Mouse (Mus musculus) heart, embryonic 13.5 days (tissue): ENCODE results near the gene A930002H24Rik. TPM values are rescaled to one million over a fixed set of nuclear protein-coding genes. Genes with fewer than 3 reads are reported as not detected.
"Not testable (repeated sequence)": the region's sequence is repeated elsewhere in the genome, so short reads cannot be mapped to it uniquely, and the experiment has no call there.

Experiments used
- ATAC-seq: fragments of 200-750 bp; cut with Nextera tagmentation; 2 replicates; pipeline ENCODE4 v1.8.0; 2017; ENCODE audit warnings: moderate TSS enrichment; ENCODE audit not compliant: insufficient number of reproducible peaks, low FRiP score, low TSS enrichment; ENCODE audit errors: extremely low read depth
- H3K27ac ChIP-seq: fragments of 300-500 bp; sonication (generic); replicated peaks from 2 replicates; pipeline ENCODE4 v1.5.1; 2015; ENCODE audit warnings: moderate library complexity, mild to moderate bottlenecking, inconsistent platforms
- H3K27me3 ChIP-seq: fragments of 300-500 bp; sonication (generic); replicated peaks from 2 replicates; pipeline ENCODE4 v1.6.1; 2015; ENCODE audit warnings: mild to moderate bottlenecking, inconsistent platforms
- H3K36me3 ChIP-seq: fragments of 300-500 bp; sonication (generic); 2 replicates; pipeline ENCODE4 v1.6.1; 2015; ENCODE audit warnings: mild to moderate bottlenecking, inconsistent platforms
- H3K4me1 ChIP-seq: fragments of 300-500 bp; sonication (generic); 2 replicates; pipeline ENCODE4 v1.6.1; 2015; ENCODE audit warnings: inconsistent platforms
- H3K4me2 ChIP-seq: fragments of 300-500 bp; sonication (generic); 2 replicates; pipeline ENCODE4 v1.6.1; 2015; ENCODE audit warnings: inconsistent platforms, mild to moderate bottlenecking, moderate library complexity
- H3K4me3 ChIP-seq: fragments of 300-500 bp; sonication (generic); 2 replicates; pipeline ENCODE4 v1.5.1; 2015; ENCODE audit warnings: moderate library complexity, mild to moderate bottlenecking, inconsistent platforms
- H3K9ac ChIP-seq: fragments of 300-500 bp; sonication (generic); 2 replicates; pipeline ENCODE4 v1.6.1; 2015; ENCODE audit warnings: inconsistent platforms, mild to moderate bottlenecking, moderate library complexity
- H3K9me3 ChIP-seq: fragments of 300-500 bp; sonication (generic); 2 replicates; pipeline ENCODE4 v1.6.1; 2016; ENCODE audit warnings: inconsistent platforms
- WGBS: fragments of 180-500 bp; shearing (Covaris S2); methylation state at CpG from one replicate; pipeline ENCODE4 v1.1.7; 2015; ENCODE audit warnings: mixed read lengths; 5-methylcytosine and 5-hydroxymethylcytosine counted together
- polyA plus RNA-seq: library from polyadenylated mRNA; unstranded; fragments of >200 nt; fragmentation: Nextera tagmentation; extraction: Ambion mirVana; gene quantifications from 2 replicates; pipeline ENCODE4 v1.2.1, GENCODE M21; 2015

Gene A930002H24Rik
- polyA plus RNA-seq, 1 experiment from 2014 or later: 2.0 TPM

DNA sequence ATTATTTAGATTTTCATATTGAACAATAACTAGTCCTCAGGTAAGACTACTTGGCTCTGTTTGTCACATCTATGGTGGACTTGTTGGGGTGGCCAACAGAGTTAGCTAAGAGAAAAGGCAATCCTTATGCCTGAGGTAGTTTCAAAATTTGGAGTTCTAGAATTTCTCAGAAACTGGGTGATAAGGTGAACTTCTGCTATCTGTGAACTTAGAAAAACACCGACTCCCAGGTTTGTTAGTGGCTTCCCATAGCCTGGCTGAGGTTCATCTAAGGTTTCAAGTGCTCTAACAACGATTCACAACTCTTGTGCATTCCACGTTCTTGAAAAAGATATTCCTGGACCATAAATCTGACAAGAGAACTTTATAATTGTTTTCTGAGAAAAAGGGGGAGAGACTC is 1.2 kb downstream of the A930002H24Rik start:
- Histone ChIP-seq H3K4me2 (peak overlapping the region; percentile 95), H3K4me3 (peak overlapping the region; percentile 97), H3K36me3 (no peaks in the 10 kb centered on the region), H3K27ac (no peak overlapping the region), H3K9ac (peak overlapping the region; percentile 88; the same call in 1 of the 2 replicates), H3K4me1 (peaks cover 34% of the 10 kb centered on the region), H3K27me3 (no peaks in the 10 kb centered on the region), H3K9me3 (no peaks in the 10 kb centered on the region)
- 28% methylated on average over 3 of the region's 3 CpGs for WGBS
- ATAC-seq: no peak

DNA sequence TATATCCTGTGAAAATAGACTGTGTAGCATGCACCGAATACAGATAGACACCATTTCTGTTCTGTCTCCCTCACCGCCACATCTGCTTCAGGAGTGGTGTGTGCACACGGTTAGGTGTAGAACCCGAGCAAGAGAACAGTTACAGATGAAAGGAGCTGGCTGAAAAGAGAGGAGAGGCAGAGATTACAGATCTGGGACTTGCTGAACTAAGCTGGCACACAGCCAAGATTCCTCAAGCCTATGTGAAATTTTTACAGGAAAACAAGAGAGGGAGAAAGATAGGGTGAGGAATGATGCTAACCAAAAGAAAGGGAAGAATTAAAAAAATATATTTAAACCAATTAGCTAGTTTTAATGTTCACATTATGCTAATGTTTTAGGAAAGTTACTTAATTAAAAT is 2.6 kb downstream of the A930002H24Rik start:
- 29% methylated on average over 4 of the region's 4 CpGs for WGBS

DNA sequence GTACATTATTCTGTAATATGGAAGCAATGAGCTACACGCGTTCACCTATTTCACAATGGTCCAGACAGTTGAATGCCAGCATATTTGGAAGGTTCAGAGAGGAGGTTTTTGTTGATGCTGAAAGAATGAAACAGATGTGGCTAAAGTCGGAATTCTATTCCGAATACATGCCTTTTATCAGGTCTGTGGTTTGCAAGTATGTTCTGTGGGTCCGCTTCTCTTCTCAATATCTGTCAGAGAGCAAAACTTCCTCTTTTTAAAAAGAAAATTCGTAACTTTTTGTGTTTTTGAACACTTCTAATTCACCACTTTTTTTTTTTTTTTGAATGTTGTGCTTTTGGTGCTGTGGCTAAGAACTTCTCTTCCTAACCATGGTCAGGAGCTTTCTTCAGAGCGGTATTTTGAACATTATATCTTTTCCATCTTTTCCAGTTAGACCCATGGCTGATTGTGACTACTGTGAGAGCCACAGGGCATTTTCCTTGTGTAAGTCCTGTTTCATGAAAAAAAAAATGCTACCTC is 6.5 kb downstream of the A930002H24Rik start:
- no peaks in the 10 kb centered on the region for H3K36me3 ChIP-seq
- H3K9ac ChIP-seq: no peak overlapping the region
- H3K4me2 ChIP-seq: no peak overlapping the region
- H3K4me1 ChIP-seq: peaks cover 14% of the 10 kb centered on the region
- H3K27me3 ChIP-seq: no peaks in the 10 kb centered on the region
- no peak overlapping the region for H3K4me3 ChIP-seq
- WGBS: 83% methylated on average over 7 of the region's 7 CpGs
- ATAC-seq: no peak
- H3K9me3 ChIP-seq: no peaks in the 10 kb centered on the region
- H3K27ac ChIP-seq: no peak overlapping the region

More for the DNA sequence above, 2.6 kb downstream of the A930002H24Rik start:
- ATAC-seq: no peak
- Histone ChIP-seq H3K36me3 (no peaks in the 10 kb centered on the region), H3K4me2 (no peak overlapping the region), H3K27me3 (no peaks in the 10 kb centered on the region), H3K4me3 (no peak overlapping the region), H3K4me1 (peaks cover 34% of the 10 kb centered on the region), H3K9me3 (no peaks in the 10 kb centered on the region), H3K27ac (no peak overlapping the region), H3K9ac (0 out of 2 replicates have a peak overlapping the region, but pooled peaks have one; percentile 3)

DNA sequence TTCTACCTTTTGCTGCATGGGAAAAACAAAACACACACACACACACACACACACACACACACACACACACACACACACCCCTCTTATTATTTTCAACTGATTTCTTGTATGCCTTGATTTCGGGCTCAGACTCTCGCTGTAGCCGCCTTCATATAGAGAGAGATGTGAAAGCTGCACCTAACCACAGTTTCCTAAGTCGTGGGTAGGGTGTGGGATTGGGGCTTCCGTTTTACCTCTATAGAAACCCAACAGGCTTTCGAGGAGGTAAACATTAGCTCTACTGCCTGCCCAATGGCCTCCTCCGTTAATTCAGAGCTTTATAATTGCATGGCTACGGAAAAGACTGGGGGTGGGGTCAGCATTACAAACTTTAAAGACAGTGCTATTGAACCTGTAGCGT is 13.6 kb downstream of the A930002H24Rik start:
- H3K9me3 ChIP-seq: no peaks in the 10 kb centered on the region
- peak overlapping the region; percentile 69 for H3K4me2 ChIP-seq
- H3K4me3 ChIP-seq: peak overlapping the region; percentile 66
- H3K4me1 ChIP-seq: peaks cover 5% of the 10 kb centered on the region; the same call in 1 of the 2 replicates
- no peaks in the 10 kb centered on the region for H3K36me3 ChIP-seq
- no peaks in the 10 kb centered on the region for H3K27me3 ChIP-seq
- 88% methylated on average over 9 of the region's 9 CpGs for WGBS
- ATAC-seq: no peak
- no peak overlapping the region for H3K9ac ChIP-seq
- no peak overlapping the region for H3K27ac ChIP-seq

DNA sequence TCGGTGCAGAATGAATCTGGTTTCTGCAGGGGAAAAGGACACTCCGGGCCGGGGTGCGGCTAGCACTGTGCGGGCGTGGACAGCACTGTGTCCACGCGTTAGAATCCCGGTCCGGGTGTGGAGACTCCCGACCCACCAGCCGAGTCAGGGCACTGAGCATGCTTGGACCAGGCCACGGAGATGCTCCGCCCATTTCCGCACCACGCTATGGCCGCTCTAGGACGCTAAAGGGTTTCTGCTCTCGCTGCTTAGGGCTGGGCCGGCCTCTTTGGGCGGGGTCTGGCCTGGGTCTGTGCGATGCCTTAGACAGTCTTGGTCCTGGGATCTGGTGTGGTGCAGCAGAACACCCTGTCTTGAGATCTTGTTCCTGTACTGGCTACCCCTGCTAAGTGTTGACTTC is 14.0 kb downstream of the A930002H24Rik start:
- Histone ChIP-seq H3K27me3 (no peaks in the 10 kb centered on the region), H3K9ac (peak overlapping the region; percentile 85), H3K27ac (peak overlapping the region; percentile 65), H3K4me1 (peaks cover 5% of the 10 kb centered on the region; the same call in 1 of the 2 replicates), H3K36me3 (no peaks in the 10 kb centered on the region), H3K4me3 (peak overlapping the region; percentile 66), H3K9me3 (no peaks in the 10 kb centered on the region), H3K4me2 (peak overlapping the region; percentile 69)
- peak; percentile 83; the same call in 1 of the 2 replicates for ATAC-seq
- WGBS: under 1% methylated on average over 22 of the region's 22 CpGs

DNA sequence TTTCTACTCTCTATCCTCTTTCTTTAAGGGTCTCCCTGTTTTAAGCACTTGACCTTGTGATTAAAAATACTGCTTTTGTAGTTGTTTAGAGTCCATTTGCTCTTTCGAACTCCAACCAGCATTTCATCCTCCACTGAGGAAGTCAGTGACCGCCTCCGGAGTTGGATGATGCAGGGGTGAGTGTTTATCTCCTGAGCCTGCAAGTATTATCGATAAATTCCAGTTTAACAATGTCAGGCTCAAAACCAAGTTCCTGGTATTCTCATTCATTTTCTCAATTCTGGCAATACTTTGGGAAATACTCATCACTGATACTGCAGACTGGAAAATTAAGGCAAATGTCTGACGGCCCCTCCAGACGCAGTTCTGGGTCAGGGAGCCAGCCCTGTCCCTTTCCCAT is 14.4 kb downstream of the A930002H24Rik start:
- ATAC-seq: no peak
- WGBS: 4% methylated on average over 6 of the region's 6 CpGs
- peak overlapping the region; percentile 66 for H3K4me3 ChIP-seq
- H3K27me3 ChIP-seq: no peaks in the 10 kb centered on the region
- peaks cover 5% of the 10 kb centered on the region; the same call in 1 of the 2 replicates for H3K4me1 ChIP-seq
- H3K27ac ChIP-seq: peak overlapping the region; percentile 65
- H3K9me3 ChIP-seq: no peaks in the 10 kb centered on the region
- H3K36me3 ChIP-seq: no peaks in the 10 kb centered on the region
- peak overlapping the region; percentile 85 for H3K9ac ChIP-seq
- peak overlapping the region; percentile 69 for H3K4me2 ChIP-seq

DNA sequence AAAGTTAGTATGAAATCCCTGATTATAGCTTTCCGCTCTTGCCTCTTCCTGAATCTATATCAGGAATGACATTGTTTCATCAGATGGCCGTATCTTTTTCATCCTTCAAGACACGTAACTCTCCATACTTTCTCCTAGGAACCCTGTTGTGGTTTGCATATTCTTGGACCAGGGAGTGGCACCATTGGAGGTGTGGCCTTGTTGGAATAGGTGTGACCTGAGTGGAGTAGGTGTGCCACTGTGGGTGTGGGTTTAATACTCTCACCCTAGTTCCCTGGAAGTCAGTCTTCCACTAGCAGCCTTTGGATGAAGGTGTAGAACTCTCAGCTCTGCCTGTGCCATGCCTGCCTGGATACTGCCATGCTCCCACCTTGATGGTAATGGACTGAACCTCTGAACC is 17.8 kb downstream of the A930002H24Rik start:
- H3K27ac ChIP-seq, H3K27me3 ChIP-seq, H3K4me1 ChIP-seq, H3K9me3 ChIP-seq, ATAC-seq, H3K4me3 ChIP-seq, H3K9ac ChIP-seq, H3K4me2 ChIP-seq, H3K36me3 ChIP-seq: not testable (repeated sequence)
- WGBS: 91% methylated on average over 3 of the region's 3 CpGs

DNA sequence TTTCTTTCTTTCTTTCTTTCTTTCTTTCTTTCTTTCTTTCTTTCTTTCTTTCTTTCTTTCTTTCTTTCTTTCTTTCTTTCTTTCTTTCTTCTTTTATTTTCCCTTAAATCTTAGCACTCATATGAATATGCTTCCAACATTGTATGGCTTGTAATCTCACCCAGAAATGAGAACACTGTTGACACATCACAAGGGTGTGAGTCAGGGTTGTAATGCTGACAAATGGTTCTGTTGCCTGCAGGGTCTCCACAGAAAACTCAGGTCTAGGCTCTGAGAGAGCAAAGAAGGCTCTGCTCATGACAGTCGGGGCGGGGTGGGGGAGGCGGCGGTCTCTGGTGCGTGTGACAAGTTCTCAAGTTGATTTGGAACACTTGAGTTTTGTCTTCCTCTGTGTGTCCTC is 18.7 kb downstream of the A930002H24Rik start:
- Histone ChIP-seq H3K27me3 (no peaks in the 10 kb centered on the region), H3K4me2 (no peak overlapping the region), H3K4me1 (peaks cover 5% of the 10 kb centered on the region; the same call in 1 of the 2 replicates), H3K4me3 (no peak overlapping the region), H3K9me3 (peaks cover under 1% of the 10 kb centered on the region; the same call in 1 of the 2 replicates), H3K9ac (no peak overlapping the region), H3K36me3 (no peaks in the 10 kb centered on the region), H3K27ac (no peak overlapping the region)
- no peak for ATAC-seq
- WGBS: 68% methylated on average over 5 of the region's 5 CpGs

DNA sequence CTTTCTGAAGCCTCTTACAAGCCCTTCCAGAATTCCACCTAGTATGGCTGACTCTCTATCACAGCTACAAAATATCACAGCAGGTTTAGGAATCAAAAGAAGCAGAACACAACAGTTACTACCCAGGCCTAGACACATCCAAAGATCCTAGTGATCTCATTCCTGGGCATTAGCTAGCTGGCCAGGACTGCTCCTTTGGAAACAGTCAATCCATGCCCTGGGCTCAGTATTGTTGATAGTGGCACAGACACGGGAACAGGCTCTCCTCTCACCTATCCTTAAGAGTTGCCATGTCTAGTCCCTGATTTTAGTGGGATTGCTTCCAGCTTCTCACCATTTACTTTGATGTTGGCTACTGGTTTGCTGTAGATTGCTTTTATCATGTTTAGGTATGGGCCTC is 21.4 kb downstream of the A930002H24Rik start:
- Histone ChIP-seq H3K9me3 (peaks cover 6% of the 10 kb centered on the region; the same call in 1 of the 2 replicates), H3K4me3 (no peak overlapping the region), H3K36me3 (no peaks in the 10 kb centered on the region), H3K9ac (no peak overlapping the region), H3K27me3 (no peaks in the 10 kb centered on the region), H3K4me1 (no peaks in the 10 kb centered on the region), H3K27ac (no peak overlapping the region), H3K4me2 (no peak overlapping the region)
- 69% methylated on average over 1 of the region's 1 CpGs for WGBS
- ATAC-seq: no peak

DNA sequence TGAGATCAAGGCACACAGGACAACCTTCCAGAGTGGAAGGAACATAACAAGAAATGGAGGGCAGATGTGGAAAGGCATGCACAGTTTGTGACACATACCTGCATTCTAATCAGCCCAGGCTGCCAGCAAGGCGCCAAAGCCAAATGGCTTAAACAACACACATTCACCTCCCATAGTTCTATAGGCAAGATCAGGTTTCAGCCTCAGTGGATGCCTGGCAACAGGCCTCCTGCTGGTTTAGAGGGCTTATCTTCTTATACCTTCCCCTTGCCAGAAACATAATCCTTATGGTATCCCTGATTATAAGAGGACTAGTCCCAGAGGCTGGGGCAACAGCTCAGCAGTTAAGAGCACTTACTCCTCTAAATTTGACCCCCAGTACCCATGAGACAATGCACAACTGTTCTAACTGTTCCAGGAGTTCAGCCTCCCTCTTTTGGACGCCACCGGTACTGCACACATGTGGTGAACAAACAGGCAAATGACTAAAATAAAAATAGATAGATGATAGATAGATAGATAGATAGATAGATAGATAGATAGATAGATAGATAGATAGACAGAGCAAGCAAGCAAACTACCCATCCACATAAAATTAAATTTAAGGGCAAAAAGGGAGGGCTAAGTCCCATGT is 23.8 kb downstream of the A930002H24Rik start:
- H3K4me3 ChIP-seq: no peak overlapping the region

DNA sequence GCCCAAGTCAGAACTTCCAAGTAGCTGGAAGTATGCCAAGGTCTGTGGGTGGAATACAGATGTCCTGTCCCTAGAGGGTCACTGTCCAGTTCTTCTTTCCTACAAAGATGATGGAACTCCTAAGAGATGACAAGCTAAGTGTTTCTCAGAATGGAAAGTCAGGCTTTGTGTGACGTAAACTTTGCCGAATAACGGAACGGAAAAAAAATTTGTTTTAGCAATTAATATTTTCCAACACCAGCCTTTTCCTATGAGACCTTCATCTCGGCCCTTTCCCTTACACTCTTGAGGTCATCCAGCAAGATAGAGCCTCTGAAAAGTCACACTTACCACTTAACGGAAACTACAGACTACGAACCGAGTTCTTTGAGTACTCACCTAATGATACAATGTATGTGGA is 25.4 kb downstream of the A930002H24Rik start:
- Histone ChIP-seq H3K9me3 (peaks cover 6% of the 10 kb centered on the region; the same call in 1 of the 2 replicates), H3K4me1 (no peaks in the 10 kb centered on the region), H3K9ac (no peak overlapping the region), H3K4me3 (no peak overlapping the region), H3K36me3 (no peaks in the 10 kb centered on the region), H3K4me2 (no peak overlapping the region), H3K27me3 (no peaks in the 10 kb centered on the region), H3K27ac (no peak overlapping the region)
- ATAC-seq: no peak
- WGBS: 80% methylated on average over 8 of the region's 8 CpGs

More for the DNA sequence above, 23.8 kb downstream of the A930002H24Rik start:
- no peak for ATAC-seq
- WGBS: 86% methylated on average over 3 of the region's 3 CpGs
- H3K27me3 ChIP-seq: no peaks in the 10 kb centered on the region
- H3K4me2 ChIP-seq: no peak overlapping the region
- H3K9me3 ChIP-seq: peaks cover 6% of the 10 kb centered on the region; the same call in 1 of the 2 replicates
- H3K4me1 ChIP-seq: no peaks in the 10 kb centered on the region
- H3K27ac ChIP-seq: no peak overlapping the region
- H3K9ac ChIP-seq: no peak overlapping the region
- H3K36me3 ChIP-seq: no peaks in the 10 kb centered on the region

DNA sequence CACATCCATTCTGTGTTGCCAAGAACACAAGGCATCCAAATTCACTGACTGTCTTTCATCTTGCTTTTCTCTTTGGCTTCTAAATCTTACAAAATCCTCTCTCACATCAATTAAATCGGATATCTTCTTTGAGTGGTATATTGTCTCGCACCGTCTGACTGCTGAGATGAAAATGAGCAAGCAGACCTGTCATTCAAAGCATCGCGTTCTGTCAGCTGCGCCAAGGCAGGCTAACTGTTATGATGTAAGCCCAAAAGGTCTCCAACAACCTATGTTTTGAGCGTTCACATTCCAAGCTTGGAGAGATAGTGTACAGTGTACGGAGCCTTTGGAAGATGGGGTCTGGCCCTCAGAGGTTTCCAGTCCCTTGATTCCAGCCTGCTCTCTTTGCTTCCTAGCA is 26.9 kb downstream of the A930002H24Rik start:
- Histone ChIP-seq H3K9me3 (peaks cover 6% of the 10 kb centered on the region; the same call in 1 of the 2 replicates), H3K4me3 (no peak overlapping the region), H3K9ac (no peak overlapping the region), H3K27ac (no peak overlapping the region), H3K4me2 (no peak overlapping the region), H3K27me3 (no peaks in the 10 kb centered on the region), H3K4me1 (no peaks in the 10 kb centered on the region), H3K36me3 (no peaks in the 10 kb centered on the region)
- WGBS: 73% methylated on average over 8 of the region's 8 CpGs
- no peak for ATAC-seq
